Mouse (Mus musculus) embryonic facial prominence, embryonic 13.5 days (tissue): ENCODE measurements around the gene BC005537. TPM values are rescaled to one million over a fixed set of nuclear protein-coding genes. Genes with fewer than 3 reads are reported as not detected.
A peak's percentile ranks its signal among the peaks of the same experiment; 100 is the strongest.

Experiments
- ATAC-seq: fragments of 200-750 bp; cut with Nextera tagmentation; 2 replicates; pipeline ENCODE4 v1.8.0; 2017; ENCODE audit warnings: low read depth; ENCODE audit not compliant: insufficient number of reproducible peaks, insufficient read depth, low FRiP score, low TSS enrichment
- H3K27ac ChIP-seq: fragments of 300-500 bp; sonication (generic); 2 replicates; pipeline ENCODE4 v1.5.1; 2015; ENCODE audit warnings: moderate library complexity, mild to moderate bottlenecking, inconsistent platforms
- H3K27me3 ChIP-seq: fragments of 300-500 bp; sonication (generic); 2 replicates; pipeline ENCODE4 v1.6.1; 2015; ENCODE audit warnings: mild to moderate bottlenecking, inconsistent platforms
- H3K36me3 ChIP-seq: fragments of 300-500 bp; sonication (generic); 2 replicates; pipeline ENCODE4 v1.6.1; 2015; ENCODE audit warnings: mild to moderate bottlenecking, inconsistent platforms
- H3K4me1 ChIP-seq: fragments of 300-500 bp; sonication (generic); 2 replicates; pipeline ENCODE4 v1.6.1; 2015; ENCODE audit warnings: inconsistent platforms
- H3K4me2 ChIP-seq: fragments of 300-500 bp; sonication (generic); 2 replicates; pipeline ENCODE4 v1.6.1; 2015; ENCODE audit warnings: moderate library complexity, mild to moderate bottlenecking, inconsistent platforms
- H3K4me3 ChIP-seq: fragments of 300-500 bp; sonication (generic); 2 replicates; pipeline ENCODE4 v1.5.1; 2015; ENCODE audit warnings: mild to moderate bottlenecking, inconsistent platforms
- H3K9ac ChIP-seq: fragments of 300-500 bp; sonication (generic); 2 replicates; pipeline ENCODE4 v1.6.1; 2015; ENCODE audit warnings: mild to moderate bottlenecking, inconsistent platforms
- H3K9me3 ChIP-seq: fragments of 300-500 bp; sonication (generic); 2 replicates; pipeline ENCODE4 v1.6.1; 2016; ENCODE audit warnings: inconsistent platforms
- WGBS: fragments of 180-500 bp; shearing (Covaris S2); methylation state at CpG from one replicate; pipeline ENCODE4 v1.1.7; 2015; ENCODE audit warnings: mixed read lengths; 5-methylcytosine and 5-hydroxymethylcytosine counted together
- polyA plus RNA-seq: library from polyadenylated mRNA; unstranded; fragments of >200 nt; fragmentation: Nextera tagmentation; extraction: Ambion mirVana; gene quantifications from 2 replicates; pipeline ENCODE4 v1.2.1, GENCODE M21; 2015

Gene BC005537
- polyA plus RNA-seq, 1 experiment from 2014 or later: 18.2 TPM

DNA sequence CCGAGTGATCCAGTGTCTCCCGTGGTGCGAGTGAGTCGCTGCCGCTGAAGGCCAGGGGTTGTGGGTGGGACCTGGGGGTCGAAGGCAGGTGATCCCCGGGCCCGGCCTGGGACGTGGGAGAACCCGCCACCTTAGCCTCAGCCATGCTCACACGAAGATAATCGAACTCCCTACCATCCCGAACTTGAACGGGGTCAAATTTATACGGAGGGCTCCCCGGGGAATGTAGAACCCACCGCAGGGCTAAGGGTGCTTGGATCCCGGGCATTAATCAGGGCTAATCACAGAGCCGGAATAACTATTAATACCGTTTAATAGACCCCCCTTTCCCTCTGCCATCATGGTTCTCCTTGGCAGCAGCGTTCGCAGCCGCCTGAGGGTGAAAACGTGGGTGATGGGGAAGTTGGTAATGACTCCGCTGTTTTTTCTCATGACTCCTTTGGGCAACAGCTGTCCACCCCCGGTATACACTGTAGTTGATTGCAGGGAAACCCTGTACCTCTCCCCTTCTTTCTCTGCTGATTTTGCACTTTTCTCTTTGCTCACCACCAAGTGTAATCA lies 754 bp downstream of the BC005537 start:
- peak overlapping the region; percentile 100; the same call in 1 of the 2 replicates for H3K27ac ChIP-seq
- H3K36me3 ChIP-seq: peaks cover 16% of the 10 kb centered on the region
- peak overlapping the region; percentile 99 for H3K4me3 ChIP-seq
- H3K4me2 ChIP-seq: peak overlapping the region; percentile 85
- H3K9ac ChIP-seq: peak overlapping the region; percentile 99
- ATAC-seq: no peak
- WGBS: under 1% methylated on average over 26 of the region's 26 CpGs
- no peaks in the 10 kb centered on the region for H3K27me3 ChIP-seq
- H3K9me3 ChIP-seq: no peaks in the 10 kb centered on the region
- peaks cover 17% of the 10 kb centered on the region for H3K4me1 ChIP-seq

DNA sequence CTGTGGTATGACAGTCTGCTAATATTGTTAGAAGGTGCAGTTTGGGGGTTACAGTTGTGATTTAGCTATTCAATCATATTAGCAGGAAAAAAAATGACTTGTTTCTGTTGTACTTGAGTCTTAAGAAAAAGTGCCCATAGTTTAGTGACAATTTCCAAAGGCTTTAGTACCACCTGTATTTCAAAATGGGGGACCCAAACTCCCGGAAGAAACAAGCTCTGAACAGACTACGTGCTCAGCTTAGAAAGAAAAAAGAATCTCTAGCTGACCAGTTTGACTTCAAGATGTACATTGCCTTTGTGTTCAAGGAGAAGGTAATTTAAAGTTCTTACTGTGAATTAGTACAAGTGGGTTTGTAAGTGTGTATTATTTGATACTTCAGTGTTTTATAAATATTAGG lies 1.7 kb downstream of the BC005537 start:
- Histone ChIP-seq H3K4me3 (peak overlapping the region; percentile 99), H3K27me3 (no peaks in the 10 kb centered on the region), H3K4me1 (peaks cover 17% of the 10 kb centered on the region), H3K4me2 (peak overlapping the region; percentile 85), H3K27ac (no peak overlapping the region), H3K9ac (peak overlapping the region; percentile 99; the same call in 1 of the 2 replicates), H3K36me3 (peaks cover 26% of the 10 kb centered on the region), H3K9me3 (no peaks in the 10 kb centered on the region)
- ATAC-seq: no peak
- WGBS: 26% methylated on average over 2 of the region's 2 CpGs

DNA sequence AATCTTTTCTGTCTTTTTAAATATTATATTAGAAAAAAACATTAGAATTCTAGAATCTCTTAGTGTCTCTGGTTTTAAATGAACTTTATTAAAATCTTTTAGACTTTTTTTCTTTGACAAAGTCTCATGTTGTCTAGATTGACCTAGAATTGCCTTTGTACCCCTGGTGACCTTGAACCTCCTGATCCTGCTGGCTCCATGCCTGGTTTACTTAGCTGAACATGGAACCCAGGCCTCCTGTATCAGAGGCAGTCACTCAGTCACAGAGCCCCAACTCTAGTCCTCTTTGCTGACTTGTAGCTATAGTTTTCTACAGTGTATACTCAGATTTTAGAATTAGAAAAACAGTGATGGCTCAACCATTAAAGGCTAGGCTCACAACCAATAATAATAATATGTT lies 4.6 kb downstream of the BC005537 start:
- H3K36me3 ChIP-seq: peaks cover 52% of the 10 kb centered on the region

DNA sequence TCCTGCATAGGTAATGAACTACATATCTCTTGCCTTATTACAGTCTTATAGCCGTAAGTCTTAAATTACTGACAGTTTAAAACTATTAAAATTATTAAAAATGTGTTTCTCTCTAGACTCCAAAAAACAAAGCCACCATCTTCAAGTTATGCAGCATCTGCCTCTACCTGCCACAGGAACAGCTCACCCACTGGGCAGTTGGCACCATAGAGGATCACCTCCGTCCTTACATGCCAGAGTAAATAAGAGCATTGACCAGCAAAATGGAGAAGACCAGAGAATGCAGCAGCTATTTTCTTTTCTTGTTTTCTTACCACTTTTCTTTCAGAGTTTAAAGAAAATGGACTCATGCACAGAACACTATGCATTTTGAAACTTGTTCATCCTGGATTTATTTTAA lies 11.1 kb downstream of the BC005537 start:
- H3K9ac ChIP-seq: no peak overlapping the region
- no peak overlapping the region for H3K4me2 ChIP-seq
- WGBS: 96% methylated on average over 2 of the region's 2 CpGs
- no peaks in the 10 kb centered on the region for H3K4me1 ChIP-seq
- H3K27me3 ChIP-seq: no peaks in the 10 kb centered on the region
- H3K27ac ChIP-seq: no peak overlapping the region
- no peaks in the 10 kb centered on the region for H3K9me3 ChIP-seq
- ATAC-seq: no peak
- no peak overlapping the region for H3K4me3 ChIP-seq
- peaks cover 68% of the 10 kb centered on the region for H3K36me3 ChIP-seq

More for the DNA sequence above, 4.6 kb downstream of the BC005537 start:
- H3K4me3 ChIP-seq: no peak overlapping the region
- H3K9ac ChIP-seq: no peak overlapping the region
- H3K27ac ChIP-seq: no peak overlapping the region
- ATAC-seq: no peak
- peaks cover 14% of the 10 kb centered on the region for H3K4me1 ChIP-seq
- H3K9me3 ChIP-seq: no peaks in the 10 kb centered on the region
- H3K4me2 ChIP-seq: no peak overlapping the region
- no peaks in the 10 kb centered on the region for H3K27me3 ChIP-seq

DNA sequence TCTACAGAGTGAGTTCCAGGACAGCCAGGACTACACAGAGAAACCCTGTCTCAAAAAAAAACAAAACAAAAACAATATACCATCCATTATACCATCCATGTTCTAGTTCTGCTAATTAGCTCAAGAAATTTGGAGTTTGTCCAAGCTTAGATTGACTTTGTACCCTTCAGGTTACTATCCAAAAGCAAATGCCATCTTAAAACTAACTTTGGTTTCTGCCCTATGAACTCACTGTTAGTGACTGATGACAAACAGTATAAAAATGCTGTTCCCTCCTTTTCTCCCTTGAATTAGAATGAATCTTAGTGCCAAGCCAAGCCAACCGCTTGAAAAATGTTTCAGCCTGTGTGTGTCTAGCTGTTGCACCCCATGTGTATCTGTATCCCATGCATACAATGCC lies 13.2 kb downstream of the BC005537 start:
- H3K4me1 ChIP-seq: no peaks in the 10 kb centered on the region
- WGBS: 73% methylated on average over 1 of the region's 1 CpGs
- H3K9ac ChIP-seq: no peak overlapping the region
- H3K36me3 ChIP-seq: peaks cover 58% of the 10 kb centered on the region
- no peak for ATAC-seq
- H3K27ac ChIP-seq: no peak overlapping the region
- no peaks in the 10 kb centered on the region for H3K27me3 ChIP-seq
- no peak overlapping the region for H3K4me3 ChIP-seq
- H3K4me2 ChIP-seq: no peak overlapping the region
- H3K9me3 ChIP-seq: no peaks in the 10 kb centered on the region

DNA sequence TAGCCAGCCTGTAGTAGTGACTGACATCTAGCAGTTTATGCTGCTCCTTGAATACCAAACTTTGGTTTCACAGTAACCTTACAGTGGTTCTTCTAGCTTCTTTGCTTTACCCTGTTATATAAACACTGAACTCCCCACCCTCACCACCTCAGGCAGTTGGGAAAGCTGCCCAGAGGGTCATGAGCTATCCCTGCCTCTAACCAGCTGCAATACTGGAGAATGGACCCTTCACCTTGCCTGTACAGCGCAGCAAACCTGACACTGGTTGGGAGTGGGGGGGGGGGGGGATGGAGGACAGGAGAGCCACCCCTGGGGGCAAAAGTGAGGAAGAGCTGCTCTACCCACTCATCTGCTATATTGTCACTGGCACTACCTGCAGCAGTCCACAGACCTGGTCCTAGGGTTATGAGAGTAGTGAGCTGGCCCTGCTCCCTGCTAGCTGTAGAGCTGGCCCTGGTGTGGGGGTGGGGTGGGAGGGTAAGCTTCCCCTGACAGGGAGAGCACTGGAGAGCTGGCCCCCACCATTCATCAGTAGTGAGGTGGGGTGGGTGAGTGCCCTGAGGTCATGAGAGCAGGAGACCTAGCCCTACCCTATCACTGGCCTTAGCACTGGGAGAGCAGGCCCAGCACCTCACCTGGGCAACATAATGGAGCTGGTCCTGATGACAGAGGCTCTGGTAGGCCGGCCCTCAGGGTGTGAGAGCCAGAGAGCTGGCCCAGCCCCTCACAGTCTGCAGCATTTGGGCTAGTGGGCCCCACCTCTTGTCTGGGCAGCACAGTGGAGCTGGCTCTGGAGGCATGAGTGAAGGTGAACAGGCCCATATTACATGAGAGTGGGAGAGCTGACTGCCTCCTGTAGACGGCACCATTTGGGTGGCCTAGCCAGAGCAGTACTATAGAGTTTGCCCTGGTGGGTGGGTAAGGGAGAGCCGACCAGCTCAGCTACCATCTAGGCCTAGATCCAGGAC lies 15.0 kb downstream of the BC005537 start:
- Histone ChIP-seq H3K4me1 (no peaks in the 10 kb centered on the region), H3K4me3 (no peak overlapping the region), H3K9me3 (no peaks in the 10 kb centered on the region), H3K36me3 (peaks cover 40% of the 10 kb centered on the region), H3K27me3 (no peaks in the 10 kb centered on the region), H3K4me2 (no peak overlapping the region), H3K27ac (no peak overlapping the region), H3K9ac (no peak overlapping the region)
- WGBS: 63% methylated on average over 4 of the region's 4 CpGs
- ATAC-seq: peak; percentile 79

DNA sequence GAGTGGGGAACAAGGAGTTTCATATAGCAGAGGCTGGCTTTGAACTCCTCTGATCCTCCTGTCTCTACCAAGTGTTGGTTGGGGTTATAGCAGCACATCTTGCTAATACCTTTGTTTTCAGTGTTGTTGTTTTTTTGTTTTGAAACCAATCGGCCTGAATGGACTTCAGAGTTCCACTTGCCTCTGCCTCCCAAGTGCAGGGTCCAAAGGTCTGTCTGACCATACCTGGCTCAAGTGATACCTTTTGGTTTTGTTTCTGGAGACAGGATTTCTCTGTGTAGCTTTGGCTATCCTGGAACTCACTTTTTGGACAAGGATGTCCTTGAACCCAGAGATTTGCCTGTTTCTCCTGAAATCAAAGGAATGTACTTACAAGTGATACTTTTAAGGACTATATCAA lies 18.5 kb downstream of the BC005537 start:
- H3K4me3 ChIP-seq: no peak overlapping the region
- no peak overlapping the region for H3K27ac ChIP-seq
- no peak overlapping the region for H3K4me2 ChIP-seq
- no peaks in the 10 kb centered on the region for H3K4me1 ChIP-seq
- H3K9me3 ChIP-seq: no peaks in the 10 kb centered on the region
- no peaks in the 10 kb centered on the region for H3K27me3 ChIP-seq
- peaks cover 11% of the 10 kb centered on the region for H3K36me3 ChIP-seq
- 90% methylated on average over 1 of the region's 1 CpGs for WGBS
- no peak for ATAC-seq
- H3K9ac ChIP-seq: no peak overlapping the region

DNA sequence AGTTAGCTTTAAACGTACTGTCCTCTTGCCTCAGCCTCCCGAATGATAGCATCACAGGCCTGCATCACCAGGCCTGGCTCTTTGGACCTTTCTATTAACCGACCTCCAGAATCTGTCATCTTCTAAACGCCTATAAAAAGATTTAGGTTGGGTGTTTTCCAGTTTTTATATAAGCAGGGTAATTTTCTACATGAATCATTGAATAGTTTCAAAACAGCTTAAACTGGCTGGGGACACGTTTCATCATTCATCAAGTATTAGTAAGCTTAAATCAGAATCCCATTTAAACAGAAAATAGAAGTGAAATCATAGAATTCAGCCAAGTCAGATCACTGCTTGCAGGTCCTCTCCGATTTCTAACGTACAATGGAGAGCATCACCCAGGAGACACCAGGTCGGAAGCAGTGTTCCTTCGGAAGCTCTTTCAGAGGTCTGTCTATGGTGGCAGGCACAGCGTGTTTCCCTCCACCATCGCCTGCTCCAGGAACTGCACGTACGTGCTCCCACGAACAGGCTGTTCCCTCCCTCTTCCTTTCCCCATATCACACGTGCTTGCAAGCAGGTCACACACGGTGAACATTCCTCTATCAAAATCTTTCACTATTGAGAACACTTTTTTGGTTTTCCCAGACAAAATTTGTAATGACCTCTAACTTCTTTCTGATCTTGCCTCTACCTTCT lies 21.3 kb downstream of the BC005537 start:
- Histone ChIP-seq H3K27ac (no peak overlapping the region), H3K27me3 (no peaks in the 10 kb centered on the region), H3K9me3 (no peaks in the 10 kb centered on the region), H3K4me3 (no peak overlapping the region), H3K9ac (no peak overlapping the region), H3K36me3 (peaks cover 8% of the 10 kb centered on the region), H3K4me2 (no peak overlapping the region), H3K4me1 (peaks cover 4% of the 10 kb centered on the region; the same call in 1 of the 2 replicates)
- ATAC-seq: no peak
- 87% methylated on average over 16 of the region's 16 CpGs for WGBS

DNA sequence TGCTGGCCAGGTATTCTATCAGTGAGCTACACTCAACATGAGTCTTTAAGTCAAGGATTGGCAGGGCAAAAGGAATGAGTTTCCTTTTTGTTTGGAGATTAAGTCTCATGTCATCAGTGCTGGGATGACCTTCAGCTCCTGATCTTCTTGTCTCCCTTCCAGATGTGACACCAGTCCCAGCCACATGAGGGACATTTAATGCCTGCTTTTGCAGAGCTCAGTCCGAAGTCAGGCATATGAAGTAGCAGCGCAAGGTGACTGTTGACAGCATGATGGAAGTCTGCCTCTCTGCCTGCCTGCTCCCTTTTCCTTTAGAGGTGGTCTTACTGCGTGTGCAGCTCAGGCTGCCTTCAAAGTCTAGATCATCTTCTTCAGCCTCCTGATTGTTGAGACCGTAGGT lies 23.2 kb downstream of the BC005537 start:
- no peak overlapping the region for H3K4me2 ChIP-seq
- ATAC-seq: no peak
- H3K27ac ChIP-seq: no peak overlapping the region
- WGBS: 85% methylated on average over 4 of the region's 4 CpGs
- H3K4me1 ChIP-seq: peaks cover 4% of the 10 kb centered on the region; the same call in 1 of the 2 replicates
- H3K4me3 ChIP-seq: no peak overlapping the region
- no peak overlapping the region for H3K9ac ChIP-seq
- no peaks in the 10 kb centered on the region for H3K9me3 ChIP-seq
- no peaks in the 10 kb centered on the region for H3K27me3 ChIP-seq
- no peaks in the 10 kb centered on the region for H3K36me3 ChIP-seq

DNA sequence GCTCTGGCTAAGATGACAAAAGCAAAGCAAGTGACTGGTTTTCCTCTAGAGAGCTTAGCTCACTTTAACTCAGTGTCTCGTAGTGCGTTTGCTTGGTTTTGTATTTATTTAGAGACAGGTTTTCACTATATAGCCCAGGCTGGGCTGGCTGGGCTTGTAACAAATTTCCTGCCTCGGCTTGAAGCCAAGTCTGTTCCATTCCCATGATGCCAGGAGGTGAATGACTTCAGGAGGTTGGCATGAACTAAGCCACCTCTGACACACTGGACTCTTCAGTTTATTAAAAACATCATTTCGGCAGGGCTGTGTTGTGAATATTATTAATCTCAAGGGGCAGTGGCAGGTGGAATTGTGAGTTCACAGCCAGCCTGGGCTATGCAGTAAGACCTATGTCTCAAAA lies 24.1 kb downstream of the BC005537 start:
- Histone ChIP-seq H3K4me2 (no peak overlapping the region), H3K36me3 (no peaks in the 10 kb centered on the region), H3K9me3 (no peaks in the 10 kb centered on the region), H3K9ac (no peak overlapping the region), H3K4me3 (no peak overlapping the region), H3K27me3 (no peaks in the 10 kb centered on the region), H3K27ac (no peak overlapping the region), H3K4me1 (peaks cover 5% of the 10 kb centered on the region; the same call in 1 of the 2 replicates)
- WGBS: 92% methylated on average over 4 of the region's 4 CpGs
- no peak for ATAC-seq

DNA sequence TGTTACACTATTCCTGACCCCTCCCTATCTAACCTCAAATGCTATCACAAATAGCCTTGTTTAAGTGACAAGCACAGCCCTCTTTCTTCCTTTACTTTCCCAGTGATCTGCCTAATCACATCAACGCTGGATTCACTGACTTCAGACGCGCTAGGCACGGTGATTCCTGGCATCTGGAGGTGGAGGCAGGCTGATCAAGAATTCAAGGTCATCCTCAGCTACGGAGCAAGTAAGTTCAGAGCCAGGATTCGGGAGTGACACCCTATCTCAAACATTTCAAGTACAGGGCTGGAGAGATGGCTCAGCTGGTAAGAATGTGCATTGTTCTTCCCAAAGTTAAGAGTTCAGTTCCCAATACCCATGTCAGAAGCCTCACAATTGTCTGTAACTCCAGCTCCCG lies 24.7 kb downstream of the BC005537 start:
- 85% methylated on average over 7 of the region's 7 CpGs for WGBS
- Histone ChIP-seq H3K9ac (no peak overlapping the region), H3K4me3 (no peak overlapping the region)

More for the DNA sequence above, 24.7 kb downstream of the BC005537 start:
- Histone ChIP-seq H3K4me1 (peaks cover 7% of the 10 kb centered on the region; the same call in 1 of the 2 replicates), H3K27ac (no peak overlapping the region), H3K4me2 (no peak overlapping the region), H3K9me3 (no peaks in the 10 kb centered on the region), H3K27me3 (no peaks in the 10 kb centered on the region), H3K36me3 (no peaks in the 10 kb centered on the region)
- ATAC-seq: no peak
